Mouse (Mus musculus) adrenal gland, adult 8-10 months (tissue): ENCODE measurements around the gene Rrbp1. TPM values are rescaled to one million over a fixed set of nuclear protein-coding genes. Genes with fewer than 3 reads are reported as not detected.

ENCODE experiments used
- DNase-seq: peaks from one replicate; pipeline ENCODE4 v3.0.0; 2022
- total RNA-seq, 4 experiments: library from RNA; stranded (reverse); gene quantifications; 2 replicates each; pipeline ENCODE4 v1.2.4; 2022

The Rrbp1 gene
- 100 to 1,000 TPM; 162 to 238 (median 209) TPM for total RNA-seq

DNA sequence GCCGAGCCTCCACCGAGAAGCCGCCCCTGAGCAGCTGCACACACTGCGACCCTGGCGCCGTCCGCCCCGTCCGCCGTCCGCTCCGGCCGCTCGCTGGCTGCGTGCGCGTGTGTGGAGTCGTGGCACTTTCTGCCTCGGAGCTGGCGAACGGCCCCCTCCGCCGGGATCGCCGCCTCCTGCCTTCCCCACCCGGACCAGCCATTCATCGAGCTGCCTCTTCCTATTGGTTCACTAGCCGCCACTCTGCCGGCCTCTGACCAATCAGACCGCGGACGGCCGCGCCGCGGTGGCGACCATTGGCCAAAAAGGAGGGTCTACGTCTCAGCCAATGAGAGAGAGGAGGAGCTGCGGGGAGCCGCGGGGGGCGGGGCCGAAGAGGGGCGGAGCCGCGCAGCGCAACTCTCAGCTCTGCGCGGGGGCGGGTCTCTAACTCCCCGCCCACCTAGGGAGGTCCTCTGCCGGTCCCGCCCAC, at the start of gene Rrbp1:
Gene Rrbp1 (minus strand): TSS at position 184 of the 472 bp plus-strand sequence.
- peak; percentile 99 for DNase-seq

DNA sequence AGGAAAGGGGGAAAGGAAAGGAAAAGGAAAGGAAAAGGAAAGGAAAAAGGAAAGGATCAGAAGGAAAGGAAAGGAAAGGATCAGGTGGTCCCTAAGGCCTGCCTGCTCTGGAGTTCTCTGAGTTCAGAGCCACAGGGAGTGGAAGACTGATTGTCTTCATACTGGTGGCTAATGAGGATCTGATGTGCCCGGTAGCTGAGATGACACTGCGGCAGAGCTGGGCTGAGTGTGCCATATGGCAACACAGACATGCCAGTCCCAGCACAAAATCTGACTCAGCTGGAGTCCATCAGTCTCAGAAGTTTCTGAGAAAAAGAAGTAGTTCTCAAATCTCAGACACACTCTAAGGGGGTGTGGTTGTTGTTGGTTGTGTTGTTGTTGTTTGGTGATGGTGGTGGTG, 46.7 kb upstream of the Rrbp1 start:
- no peak for DNase-seq

DNA sequence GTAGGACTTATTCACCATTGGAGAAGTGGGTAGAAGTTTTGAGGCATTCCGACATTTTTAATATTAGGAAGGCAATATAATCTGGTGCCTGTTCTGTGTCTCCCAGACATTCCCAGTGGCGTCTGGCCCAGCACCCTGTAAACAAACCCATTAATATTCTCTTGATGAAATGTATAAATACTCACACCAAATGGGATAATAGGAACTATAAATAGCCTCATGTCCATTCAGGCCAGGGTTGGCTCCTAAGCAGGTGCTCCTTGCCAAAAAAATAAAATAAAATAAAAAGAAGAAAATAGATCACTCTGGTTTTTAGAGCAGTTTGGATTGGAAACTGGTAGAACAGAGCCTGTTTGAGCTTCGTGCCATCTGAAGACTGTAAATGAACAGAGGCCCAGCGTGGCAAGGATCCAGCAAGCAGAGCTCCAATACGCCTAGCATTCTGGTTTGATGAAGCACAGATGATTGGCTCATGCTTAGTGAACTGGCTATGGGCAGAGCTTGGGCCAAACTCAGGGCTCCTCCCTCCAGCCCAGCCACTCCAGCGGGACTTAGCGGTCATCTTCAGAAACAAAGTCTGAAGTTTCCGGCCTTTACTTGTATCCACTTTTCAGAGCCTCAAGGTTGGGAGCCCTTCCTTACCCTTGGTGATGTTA, 41.5 kb upstream of the Rrbp1 start:
- no peak for DNase-seq

DNA sequence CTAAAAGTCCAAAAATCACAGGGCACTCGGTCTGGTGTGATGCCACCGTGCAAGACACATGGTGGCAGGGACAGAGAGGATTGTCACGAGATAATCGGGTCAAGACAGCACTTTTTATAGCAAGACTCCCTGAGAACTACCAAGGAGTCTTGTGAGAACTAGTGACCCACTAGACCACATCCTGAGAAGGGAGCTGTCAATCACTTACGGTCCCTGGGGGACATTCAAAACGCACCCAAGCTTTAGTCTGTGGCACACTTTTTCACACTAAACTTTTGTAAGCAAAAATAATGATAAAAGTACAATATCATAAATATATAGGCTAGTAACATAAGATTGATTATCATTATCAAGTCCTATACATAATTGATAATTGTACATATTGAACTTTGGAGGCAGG, 39.8 kb upstream of the Rrbp1 start:
- DNase-seq, result no peak

DNA sequence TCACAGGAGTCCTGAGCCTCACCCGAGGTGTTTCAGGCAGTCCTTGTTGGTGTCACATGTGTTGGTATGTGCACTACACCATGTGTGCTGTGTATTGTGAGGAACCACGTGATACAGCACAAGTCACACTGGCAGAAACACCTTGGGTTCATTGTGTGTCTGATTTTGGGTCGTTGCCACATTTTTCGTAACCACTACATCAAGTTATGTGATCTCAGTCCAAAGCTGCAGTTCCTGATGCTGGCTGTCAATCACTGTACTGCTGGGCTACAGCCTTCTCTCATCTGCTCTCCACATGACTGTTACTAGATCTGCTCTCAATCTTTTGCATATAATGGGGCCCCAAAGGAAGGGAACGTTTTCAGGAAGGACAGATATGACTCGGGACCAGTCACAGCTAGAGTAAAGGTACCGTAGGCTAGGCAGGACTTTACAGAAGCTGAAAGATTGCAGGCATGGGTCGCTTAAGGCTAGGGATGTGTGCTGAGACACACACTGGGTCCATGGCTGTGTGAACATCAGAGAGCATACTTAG, 39.1 kb upstream of the Rrbp1 start:
- DNase-seq, result no peak

DNA sequence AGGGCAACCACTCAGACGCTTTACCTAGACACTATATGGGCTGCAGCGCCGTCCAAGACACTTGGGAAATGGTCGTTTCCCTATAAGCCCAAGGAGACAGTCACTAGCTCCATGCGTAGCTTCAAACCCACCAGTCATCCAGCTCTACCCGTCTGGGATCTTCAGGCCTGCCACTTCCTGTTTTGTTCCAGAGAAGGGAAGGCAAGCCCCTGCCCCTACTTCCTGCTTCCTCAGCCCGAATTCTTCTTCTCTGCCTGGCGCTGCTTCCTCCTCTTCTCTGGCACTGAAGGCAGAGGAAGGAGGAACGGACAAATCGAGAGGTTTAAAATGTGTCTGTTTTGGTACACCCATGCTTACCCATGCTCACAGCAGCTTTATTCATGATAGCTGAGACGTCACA, 35.9 kb upstream of the Rrbp1 start:
- no peak for DNase-seq

DNA sequence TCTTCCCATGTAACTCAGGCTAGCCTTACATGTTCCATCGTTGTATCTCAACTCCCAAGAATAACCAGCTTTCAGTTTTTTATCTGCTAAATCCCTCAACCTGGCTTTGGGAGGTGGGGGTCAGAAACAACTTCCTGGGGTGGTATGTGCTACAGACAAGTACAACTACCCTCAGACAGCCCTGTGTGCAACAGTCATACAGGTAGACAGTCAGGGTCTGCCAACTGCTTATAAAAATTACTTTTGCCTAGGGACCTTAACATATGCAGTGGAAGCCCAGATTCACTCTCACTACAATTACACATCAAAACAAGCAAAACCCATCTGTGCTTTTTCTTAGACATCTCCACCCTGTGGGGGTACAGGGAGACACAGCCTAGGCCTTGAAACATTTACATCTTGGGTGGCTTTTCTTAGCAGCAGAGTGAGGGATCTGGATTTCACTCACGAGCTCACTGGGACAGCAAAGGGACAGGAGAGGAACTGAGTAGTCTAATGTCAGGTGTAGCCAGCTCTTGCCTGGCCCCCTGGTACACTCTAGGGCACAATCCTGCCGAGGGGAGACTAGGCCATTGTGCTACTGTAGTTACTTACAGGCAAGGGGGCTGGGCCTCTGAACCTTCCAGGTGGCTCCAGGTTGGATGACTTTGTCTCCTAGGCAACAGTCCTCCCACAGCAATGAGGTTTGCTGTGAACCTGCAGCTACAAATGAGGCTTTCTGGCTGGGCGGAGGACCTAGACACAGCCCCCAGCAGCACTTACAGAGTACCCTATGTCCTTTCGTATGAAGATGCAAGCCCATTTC, 34.9 kb upstream of the Rrbp1 start:
- no peak for DNase-seq

DNA sequence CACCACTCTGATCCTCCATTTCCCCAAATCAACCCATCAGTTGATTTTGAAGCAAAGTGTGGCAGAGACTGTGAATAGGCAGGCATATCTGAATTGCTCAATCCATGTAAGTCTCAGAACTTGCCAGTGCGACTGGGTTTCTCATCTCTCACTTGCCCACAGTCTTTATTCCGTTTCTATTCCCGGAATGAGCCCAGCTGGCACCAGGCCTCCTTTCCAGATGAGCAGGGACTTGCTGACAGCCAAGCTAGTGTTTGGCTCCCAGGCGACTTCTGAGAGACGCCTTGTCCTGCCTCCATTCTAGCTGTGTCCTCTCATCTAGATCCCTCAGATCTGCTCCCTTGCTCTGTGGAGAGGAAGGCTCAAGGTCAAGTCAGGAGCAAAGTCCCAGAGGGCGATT, 33.7 kb upstream of the Rrbp1 start:
- DNase-seq, result no peak

DNA sequence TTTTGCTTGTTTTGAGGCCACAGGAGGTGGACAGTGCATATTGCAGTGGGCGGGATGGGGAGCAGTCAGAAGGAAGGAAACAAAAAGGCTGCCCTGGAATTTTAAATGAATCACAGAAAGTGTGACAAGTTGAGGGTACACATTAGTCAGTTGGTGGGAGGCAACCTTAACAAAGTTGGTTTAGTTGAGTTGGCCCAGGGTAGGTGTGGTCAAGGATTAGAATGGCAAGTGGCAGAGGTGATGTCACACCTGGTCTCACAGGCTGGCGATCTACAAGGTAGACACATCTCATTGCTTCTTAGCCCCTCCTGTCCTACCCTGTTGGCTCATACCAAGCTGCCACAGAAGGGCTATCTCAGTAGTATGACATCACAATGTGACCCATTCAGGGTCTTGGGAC, 21.6 kb upstream of the Rrbp1 start, which contains the start of gene Banf2:
Gene Banf2 (plus strand): TSS at position 396 of the 400 bp plus-strand sequence.
- DNase-seq, result no peak

DNA sequence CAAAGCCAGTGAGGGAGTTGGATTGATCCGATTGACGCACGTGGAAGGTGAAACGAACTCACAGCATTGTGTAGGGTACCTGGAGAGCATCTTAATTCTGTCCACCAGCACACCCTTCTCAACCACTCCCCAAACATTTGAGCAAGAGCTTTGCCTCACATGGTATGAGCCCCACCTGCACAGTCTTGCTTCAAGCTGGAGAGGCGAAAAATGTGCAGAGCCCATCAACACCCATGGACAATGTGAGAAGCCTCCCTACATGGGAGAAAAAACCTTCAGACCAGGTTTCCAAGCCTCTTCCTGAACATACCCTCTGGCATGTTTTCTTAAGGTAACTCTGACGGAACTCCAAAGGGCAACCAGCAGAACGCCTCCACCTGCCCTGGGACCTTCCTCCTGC, 19.7 kb upstream of the Rrbp1 start:
- no peak for DNase-seq

DNA sequence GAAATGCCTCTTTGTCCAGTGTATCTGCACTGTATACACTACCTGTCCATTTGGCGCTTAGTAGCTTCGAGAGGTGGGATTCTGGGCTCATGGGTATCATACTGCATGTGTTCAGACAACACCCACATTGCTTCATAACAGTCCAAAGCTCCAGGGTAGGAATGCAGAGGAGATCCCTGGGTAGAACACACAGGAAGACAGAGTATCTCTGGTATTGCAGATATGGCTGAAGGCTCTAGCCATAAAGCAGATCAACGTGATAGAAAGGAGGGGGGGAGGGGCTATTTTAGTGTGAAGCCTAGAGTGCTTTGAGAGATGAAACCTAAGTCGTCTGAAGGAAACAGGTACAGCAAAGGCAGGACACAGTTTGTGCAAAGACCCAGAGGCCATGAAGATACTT, 15.4 kb upstream of the Rrbp1 start:
- no peak for DNase-seq

DNA sequence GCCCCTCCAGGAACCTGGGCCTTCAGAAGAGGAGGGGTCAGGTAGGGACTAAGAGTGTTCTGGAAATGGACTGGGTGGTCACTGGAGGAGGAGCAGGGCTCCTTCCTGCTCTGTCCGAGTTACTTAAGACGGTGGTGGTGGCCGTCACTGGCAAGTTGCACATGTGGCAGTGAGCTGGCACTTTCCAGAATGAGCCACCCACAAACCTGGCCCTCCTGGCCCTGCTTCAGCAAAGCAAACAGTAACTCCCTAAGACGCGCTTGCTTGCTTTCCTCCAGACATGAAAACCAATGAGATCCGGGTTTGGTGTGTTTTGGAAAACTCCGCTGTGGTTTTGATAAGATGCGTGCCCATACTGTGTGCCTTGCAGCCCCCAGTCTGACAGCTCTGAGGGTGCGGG, 14.3 kb upstream of the Rrbp1 start:
- no peak for DNase-seq

DNA sequence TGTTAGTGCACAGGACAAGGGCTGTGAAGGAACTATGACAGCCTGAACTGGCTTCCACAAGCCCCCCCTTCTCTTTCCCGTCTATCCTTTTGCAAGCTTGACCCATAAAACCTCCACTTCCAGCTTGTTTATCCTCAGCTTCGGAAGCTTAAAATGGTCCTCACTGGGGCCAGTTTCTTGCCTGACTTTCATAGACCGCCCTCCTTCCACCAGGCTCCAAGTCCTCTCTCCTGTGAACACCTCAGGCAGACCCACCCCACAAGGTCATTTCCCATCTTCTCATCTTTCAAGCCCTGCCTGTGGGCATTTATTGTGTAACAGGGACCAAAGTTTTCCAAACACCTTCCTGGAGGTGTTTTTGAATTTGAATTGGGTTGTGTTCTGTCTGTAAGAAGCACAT, 11.4 kb upstream of the Rrbp1 start:
- no peak for DNase-seq

DNA sequence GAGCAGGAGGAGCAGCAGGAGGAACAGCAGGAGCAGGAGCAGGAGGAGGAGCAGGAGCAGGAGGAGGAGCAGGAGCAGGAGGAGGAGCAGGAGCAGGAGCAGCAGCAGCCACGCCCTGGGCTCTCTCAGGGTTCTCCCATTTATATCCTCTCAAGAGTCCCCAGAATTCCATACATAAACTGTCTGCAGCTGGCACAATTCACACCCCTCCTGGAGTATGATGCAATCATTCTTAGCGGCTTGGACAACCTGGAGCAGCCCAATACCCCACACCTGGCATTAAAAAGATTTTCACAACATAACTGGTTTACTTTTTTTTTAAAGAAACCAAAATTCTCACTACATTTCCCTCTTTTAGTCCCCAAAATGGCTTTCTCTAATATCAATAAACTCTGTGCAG, 8.9 kb upstream of the Rrbp1 start:
- no peak for DNase-seq

DNA sequence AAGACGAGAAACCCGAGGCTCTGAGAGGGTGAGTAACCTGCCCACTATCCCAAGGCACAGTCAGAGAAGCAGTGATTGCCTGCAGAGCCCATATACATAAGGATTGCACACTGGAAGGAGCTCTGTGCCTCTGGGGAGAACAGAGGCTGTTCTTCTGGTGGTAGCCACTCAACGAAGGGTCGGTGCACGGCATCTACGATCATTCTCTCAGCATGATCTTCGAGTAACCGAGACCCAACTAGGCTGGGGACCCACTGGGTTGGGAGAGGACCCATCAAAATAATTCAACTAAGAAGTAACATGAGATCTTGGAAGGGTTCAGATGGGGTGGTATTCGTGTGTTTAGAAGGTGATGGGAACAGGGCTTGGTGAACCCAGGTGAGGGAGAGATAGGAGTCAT, 4.8 kb upstream of the Rrbp1 start:
- DNase-seq, result no peak

DNA sequence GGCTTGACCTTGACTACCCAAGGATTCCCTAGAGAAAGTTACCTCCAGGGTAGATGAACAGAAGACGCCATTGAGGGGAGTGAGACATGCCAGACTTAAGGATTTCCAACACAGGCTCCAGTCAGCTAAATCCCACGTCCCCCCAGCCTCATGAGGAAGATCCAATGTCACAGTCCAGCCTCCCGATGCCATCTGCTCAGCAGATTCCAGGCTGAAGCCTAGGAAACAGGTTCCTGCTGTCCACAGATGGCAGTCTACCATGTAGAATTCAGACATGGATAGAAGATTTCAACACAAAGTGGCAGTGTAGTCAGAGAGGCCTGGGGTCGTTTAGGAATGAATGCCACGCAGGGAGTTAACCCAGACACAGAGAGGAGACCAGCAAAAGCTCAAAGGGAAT, 3.4 kb upstream of the Rrbp1 start:
- DNase-seq, result no peak

DNA sequence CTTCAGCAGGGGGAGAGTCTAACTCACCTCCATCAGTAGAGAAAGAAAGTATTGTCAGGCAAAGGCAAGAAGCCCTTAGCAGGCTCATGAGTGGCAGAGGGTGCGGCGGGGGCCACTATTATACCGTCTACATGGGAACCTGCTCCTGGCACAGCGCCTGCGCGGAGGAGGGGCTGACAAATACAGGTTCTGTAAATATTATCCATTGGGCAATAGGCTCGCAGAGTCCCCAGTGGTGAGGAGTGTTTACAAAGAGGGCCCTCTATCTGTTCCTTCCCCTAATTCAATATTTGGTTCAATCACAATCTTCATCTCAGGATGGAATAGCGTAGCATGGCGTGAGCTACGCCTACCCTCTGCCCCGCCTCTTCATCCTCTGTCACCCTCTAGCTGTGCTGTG, 3.0 kb upstream of the Rrbp1 start:
- DNase-seq, result no peak

DNA sequence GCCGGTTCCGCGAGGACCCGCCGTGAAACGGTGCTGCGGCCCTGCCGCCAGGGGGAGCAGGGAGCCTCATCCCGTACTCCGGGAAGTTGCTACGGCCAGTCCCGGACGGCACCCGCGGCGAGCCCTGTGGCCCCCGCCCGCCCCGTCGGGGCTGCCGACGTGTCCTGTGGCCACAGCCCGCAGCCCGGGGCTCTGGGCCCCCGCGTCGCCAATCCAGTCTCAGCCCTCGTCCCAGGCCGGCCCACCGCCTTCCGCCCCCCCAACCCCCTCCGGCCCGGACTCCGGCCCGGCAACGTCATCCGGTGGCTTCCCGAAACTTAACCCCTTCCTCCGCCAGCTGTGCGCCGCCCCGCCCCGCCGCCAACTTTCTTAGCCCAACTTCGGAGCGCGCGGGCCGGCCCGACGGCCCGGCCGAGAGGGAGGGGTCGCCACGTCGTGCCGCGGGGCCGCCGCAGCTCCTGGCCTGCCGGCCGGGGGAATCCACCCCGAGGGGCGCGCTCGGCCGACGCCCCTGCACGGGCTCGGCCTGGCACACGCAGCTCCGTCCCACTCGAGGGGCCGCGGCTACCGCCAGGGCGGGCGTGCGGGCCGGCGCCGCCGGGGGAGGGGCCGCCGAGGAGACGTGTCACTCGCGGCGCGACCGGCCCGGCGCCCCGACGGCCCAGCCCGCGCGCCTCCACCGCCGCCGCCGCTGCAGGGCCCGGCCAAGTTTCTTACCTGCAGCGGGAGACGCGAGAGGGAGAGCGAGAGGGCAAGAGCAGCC, 600 bp downstream of the Rrbp1 start:
- peak; percentile 77 for DNase-seq

DNA sequence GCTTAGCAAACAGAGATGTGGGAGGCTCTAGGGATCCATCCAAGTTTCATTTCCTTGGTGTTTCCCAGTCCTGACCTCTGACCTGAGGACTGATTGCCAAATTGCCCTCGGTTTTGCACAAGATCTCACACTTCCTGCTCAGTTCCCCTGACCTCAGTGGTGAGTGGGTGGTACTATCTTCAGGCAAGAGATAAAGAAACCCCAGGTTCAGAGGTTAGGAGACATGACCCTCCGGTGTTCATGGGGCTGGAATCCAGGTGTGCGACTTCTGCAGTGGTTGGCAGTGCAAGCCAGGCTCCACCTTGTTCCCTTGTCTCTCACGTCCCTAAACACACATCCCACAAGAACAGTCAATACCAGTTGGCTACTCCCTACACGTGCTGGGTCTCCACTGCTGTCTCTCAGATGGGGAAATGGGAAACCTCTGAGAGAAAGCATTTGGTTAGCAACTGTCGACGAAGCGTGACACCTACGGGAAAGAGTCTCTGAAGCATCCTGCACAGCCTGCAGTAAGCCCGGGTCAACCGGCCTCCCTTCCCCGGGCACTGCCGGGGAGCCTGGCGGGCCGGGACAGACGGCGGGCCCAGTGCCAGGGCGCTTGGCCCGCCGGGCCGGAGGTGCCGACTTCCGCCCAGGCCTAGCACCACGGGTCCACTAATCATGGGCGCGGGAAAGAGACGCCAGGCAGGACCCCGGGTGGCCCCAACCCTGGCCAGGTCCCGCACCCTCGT, 1.3 kb downstream of the Rrbp1 start:
- DNase-seq, result peak; percentile 58

DNA sequence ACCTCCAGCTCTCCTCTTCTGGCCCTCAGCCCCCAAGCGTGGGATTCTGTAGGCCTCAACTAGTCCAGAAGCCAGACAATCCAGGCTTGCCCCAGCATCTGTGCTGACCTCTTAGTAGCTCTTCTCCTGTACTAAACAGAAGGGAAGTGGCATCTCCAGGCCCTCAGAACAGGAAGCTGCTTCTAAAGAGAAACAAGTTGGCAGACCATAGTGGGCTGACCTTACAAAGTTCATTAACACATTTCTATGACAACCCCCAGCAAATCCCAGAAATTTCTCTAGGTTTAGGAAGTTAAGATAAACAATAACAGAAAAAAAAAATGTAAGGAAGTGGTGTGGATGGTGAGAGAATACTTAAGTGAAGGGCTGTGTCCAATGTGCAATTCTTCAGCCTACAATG, 2.0 kb downstream of the Rrbp1 start:
- no peak for DNase-seq

DNA sequence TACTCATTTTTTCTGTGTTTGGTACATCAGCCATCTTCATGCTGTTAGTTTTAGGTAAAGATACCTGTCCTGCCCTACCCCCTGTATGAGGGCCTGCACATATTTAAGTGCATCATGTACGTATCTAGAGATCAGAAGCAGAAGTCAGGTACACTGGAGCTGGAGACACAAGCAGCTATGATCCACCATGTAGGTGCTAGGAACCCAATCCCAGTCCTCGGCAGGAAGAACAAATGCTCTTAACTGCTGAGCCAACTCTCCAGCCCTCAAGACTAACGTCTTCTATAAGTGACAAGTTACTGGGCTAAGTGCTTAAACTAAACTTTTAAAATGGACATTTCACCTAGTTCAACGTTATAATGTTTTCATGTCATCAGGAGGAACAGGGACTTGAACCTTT, 3.9 kb downstream of the Rrbp1 start:
- no peak for DNase-seq

DNA sequence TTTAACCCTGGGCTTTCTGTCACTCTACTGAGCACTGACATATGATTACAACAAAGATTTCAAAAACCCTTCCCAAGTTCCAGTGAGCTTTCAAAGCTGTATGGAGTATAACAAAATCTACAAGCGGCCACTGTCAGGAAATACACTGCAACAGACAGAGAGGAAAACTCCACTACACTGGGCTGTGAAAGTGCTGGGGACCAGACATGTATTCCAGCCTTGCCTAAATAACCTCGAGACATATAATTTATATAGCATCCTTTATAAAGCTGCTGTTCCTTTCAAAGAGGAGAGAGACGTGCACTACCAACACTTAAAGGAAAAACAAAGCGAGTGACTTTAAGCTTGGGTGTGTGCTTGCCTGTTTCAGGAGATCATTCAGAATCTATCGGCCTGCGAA, 4.4 kb downstream of the Rrbp1 start:
- no peak for DNase-seq
